Mouse (Mus musculus) hindbrain, embryonic 14.5 days (tissue): ENCODE measurements around the gene Exoc5. TPM values are rescaled to one million over a fixed set of nuclear protein-coding genes. Genes with fewer than 3 reads are reported as not detected.
"Not testable (repeated sequence)": the region's sequence is repeated elsewhere in the genome, so short reads cannot be mapped to it uniquely, and the experiment has no call there.

Source experiments
- ATAC-seq: fragments of 200-750 bp; cut with Nextera tagmentation; 2 replicates; pipeline ENCODE4 v1.8.0; 2017; ENCODE audit warnings: moderate number of reproducible peaks, mild to moderate bottlenecking, moderate TSS enrichment, moderate library complexity; ENCODE audit not compliant: low FRiP score
- DNase-seq: peaks from one replicate; pipeline ENCODE4 v3.0.0-alpha.2; 2015; ENCODE audit warnings: low spot score
- H3K27ac ChIP-seq: fragments of 300-500 bp; sonication (generic); 2 replicates; pipeline ENCODE4 v1.5.1; 2014; ENCODE audit warnings: mild to moderate bottlenecking, moderate library complexity
- H3K27me3 ChIP-seq: fragments of 300-500 bp; sonication (generic); 2 replicates; pipeline ENCODE4 v1.6.1; 2014; ENCODE audit warnings: mild to moderate bottlenecking, low read length, mixed read lengths; ENCODE audit not compliant: control insufficient read depth, insufficient read depth
- H3K36me3 ChIP-seq: fragments of 300-500 bp; sonication (generic); replicated peaks from 2 replicates; pipeline ENCODE4 v1.6.1; 2014; ENCODE audit not compliant: control insufficient read depth, insufficient read depth
- H3K4me1 ChIP-seq: fragments of 300-500 bp; sonication (generic); replicated peaks from 2 replicates; pipeline ENCODE4 v1.6.1; 2014; ENCODE audit warnings: antibody characterized with exemption, low read length, mixed read lengths; ENCODE audit not compliant: control insufficient read depth, insufficient read depth
- H3K4me2 ChIP-seq: fragments of 300-500 bp; sonication (generic); replicated peaks from 2 replicates; pipeline ENCODE4 v1.6.1; 2014; ENCODE audit warnings: mild to moderate bottlenecking, moderate library complexity
- H3K4me3 ChIP-seq: fragments of 300-500 bp; sonication (generic); replicated peaks from 2 replicates; pipeline ENCODE4 v1.5.1; 2014; ENCODE audit warnings: mild to moderate bottlenecking, low read length
- H3K9ac ChIP-seq: fragments of 300-500 bp; sonication (generic); 2 replicates; pipeline ENCODE4 v1.6.1; 2014
- H3K9me3 ChIP-seq: fragments of 300-500 bp; sonication (generic); 2 replicates; pipeline ENCODE4 v1.6.1; 2016; ENCODE audit warnings: low read length; ENCODE audit not compliant: control insufficient read depth
- WGBS: fragments of 180-500 bp; shearing (Covaris S2); extraction: QIAGEN DNeasy Blood & Tissue Kit; methylation state at CpG from one replicate; pipeline ENCODE4 v1.1.7; 2014; 5-methylcytosine and 5-hydroxymethylcytosine counted together
- polyA plus RNA-seq: library from polyadenylated mRNA; unstranded; fragments of >200 nt; fragmentation: Nextera tagmentation; extraction: Ambion mirVana; gene quantifications from 2 replicates; pipeline ENCODE4 v1.2.1, GENCODE M21; 2014

Gene Exoc5
- 82.0 and 94.5 TPM in 2 replicates for polyA plus RNA-seq

DNA sequence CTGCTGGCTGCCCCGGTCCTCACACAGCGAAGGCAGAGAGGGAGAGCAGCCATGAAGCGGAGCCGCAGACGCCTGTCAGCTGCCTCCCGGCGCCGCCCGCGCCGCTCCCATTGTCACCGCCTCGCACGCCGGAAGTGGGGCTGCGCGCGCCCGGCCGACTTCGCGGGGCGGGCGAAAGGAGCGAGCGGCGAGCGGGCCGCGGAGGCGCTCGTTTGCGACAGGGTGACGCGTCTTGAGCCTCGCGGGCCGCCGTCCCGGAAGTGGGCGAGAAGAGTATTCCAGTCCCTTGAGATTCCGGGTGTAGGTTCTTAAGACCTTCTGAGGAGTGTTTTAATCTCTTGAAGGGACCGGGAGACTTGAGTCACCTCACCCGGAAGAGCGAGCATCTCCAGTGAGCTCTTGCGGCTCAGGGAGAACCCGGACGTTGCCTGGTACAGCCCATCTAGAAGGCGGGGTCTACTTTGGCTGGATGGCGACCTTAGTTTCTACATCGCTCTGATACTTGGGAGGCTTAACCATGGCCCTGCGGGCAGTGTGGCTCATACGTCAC is at the start of gene Exoc5:
Exoc5 (minus strand) TSS at position 380 of the 550 bp plus-strand sequence.
- Histone ChIP-seq H3K9ac (peak within 1 kb of the TSS; percentile 99), H3K27ac (peak within 1 kb of the TSS; percentile 98), H3K4me1 (peaks cover 24% of the 10 kb centered on the region), H3K36me3 (no peaks in the 10 kb centered on the region), H3K4me2 (peak within 1 kb of the TSS; percentile 72), H3K4me3 (peak within 1 kb of the TSS; percentile 97), H3K27me3 (no peaks in the 10 kb centered on the region), H3K9me3 (no peaks in the 10 kb centered on the region)
- DNase-seq (peak; percentile 97), ATAC-seq (peak; percentile 96)
- WGBS = under 1% methylated on average over 53 of the region's 53 CpGs

DNA sequence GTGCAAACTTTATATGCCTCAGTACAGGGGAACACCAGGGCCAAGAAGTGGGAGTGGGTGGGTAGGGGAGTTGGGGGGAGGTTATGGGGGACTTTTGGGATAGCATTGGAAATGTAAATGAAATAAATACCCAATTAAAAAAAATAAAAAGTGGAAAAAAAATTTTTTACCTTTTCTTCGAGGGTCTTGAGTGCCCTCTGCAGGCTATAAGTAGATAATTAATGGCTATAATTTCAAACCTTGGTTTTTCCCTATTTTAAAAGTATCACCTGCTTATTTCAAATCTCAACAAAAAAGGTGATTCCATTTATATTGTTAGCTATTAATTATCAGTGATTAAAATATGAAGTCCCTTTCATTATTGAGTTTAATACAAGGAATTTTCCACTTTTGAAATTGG is 25.3 kb upstream of the Exoc5 start:
- not testable (repeated sequence) for H3K27ac ChIP-seq, H3K9ac ChIP-seq

DNA sequence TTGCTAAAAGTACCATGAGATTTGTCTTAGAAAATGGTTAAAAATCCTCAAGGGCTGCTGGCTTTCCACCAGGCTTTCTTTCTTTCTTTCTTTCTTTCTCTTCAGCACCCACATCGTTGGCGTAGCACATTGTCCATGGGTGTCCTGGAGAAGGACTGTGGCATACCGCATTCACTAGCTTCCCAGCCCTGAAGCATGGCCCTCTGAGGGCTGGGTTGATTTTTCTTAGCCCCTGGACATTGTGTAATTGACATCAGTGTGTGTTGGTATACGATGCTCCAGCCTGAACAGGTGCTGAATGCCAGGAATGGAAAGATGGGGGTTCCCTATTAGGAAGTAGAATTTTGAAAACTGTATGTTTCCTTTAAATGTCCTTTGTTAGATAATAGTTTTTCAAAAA is 24.8 kb upstream of the Exoc5 start:
- Histone ChIP-seq H3K9me3 (no peaks in the 10 kb centered on the region), H3K36me3 (peaks cover 14% of the 10 kb centered on the region), H3K4me3 (no peak overlapping the region), H3K9ac (no peak overlapping the region), H3K27me3 (no peaks in the 10 kb centered on the region), H3K4me1 (no peaks in the 10 kb centered on the region), H3K4me2 (no peak overlapping the region), H3K27ac (no peak overlapping the region)
- DNase-seq = no peak
- no peak for ATAC-seq
- WGBS = 85% methylated on average over 4 of the region's 4 CpGs

More for the DNA sequence above, 25.3 kb upstream of the Exoc5 start:
- H3K27me3 ChIP-seq, H3K9me3 ChIP-seq, H3K4me3 ChIP-seq, H3K4me2 ChIP-seq, ATAC-seq, H3K4me1 ChIP-seq, H3K36me3 ChIP-seq, DNase-seq: not testable (repeated sequence)
- 59% methylated on average over 1 of the region's 1 CpGs for WGBS

DNA sequence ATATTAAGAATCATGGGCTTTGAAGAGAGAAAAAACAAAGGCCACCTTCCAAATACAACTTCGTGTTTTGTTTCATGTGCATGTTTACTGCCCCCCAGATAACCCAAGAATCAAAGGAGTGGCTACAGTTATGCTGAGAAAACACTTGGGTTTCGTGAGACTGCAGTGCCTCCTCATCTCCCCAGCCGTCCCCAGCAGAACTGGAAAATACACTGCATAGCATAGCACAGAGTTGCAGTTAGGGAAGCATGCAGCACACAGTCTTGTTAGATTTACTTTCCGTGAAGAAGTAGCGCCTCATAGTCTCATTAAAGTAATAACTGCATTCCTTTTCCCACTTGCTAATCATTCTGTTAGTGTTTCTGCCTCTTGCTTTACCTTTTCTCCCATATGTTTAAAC is 23.6 kb upstream of the Exoc5 start:
- 52% methylated on average over 5 of the region's 5 CpGs for WGBS
- H3K36me3 ChIP-seq = peaks cover 17% of the 10 kb centered on the region
- no peak overlapping the region for H3K4me2 ChIP-seq

DNA sequence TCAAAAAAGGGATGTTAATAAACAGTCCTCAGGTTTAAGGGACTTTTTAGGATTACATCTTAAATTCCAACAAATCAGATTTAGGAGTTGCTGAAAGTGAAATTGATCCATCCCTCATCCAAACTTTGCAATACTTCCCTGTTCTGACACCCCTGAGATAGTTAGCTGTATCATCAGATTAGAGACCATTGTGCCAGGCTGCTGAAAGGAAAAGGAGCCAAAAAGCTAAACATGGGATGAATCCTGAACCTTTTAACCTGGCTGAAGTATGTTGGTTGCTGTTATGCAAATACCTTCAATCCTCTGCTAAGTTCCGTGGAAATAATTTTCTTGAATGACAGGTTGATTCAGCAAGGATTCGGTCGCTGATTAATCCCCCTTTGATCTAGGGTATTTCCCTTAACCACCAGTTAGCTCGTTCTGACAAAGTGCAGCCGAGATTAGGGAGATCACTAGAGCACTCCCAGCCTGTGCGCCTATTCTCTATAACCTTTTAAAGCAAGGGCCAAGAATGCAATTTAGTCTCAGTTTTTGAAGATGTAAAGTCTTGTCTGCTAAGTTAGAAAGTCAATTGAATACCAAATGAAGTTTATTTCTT is 23.1 kb upstream of the Exoc5 start:
- H3K9ac ChIP-seq = no peak overlapping the region
- H3K9me3 ChIP-seq = no peaks in the 10 kb centered on the region
- no peak overlapping the region for H3K4me3 ChIP-seq
- no peak overlapping the region for H3K4me2 ChIP-seq
- ATAC-seq (no peak), DNase-seq (no peak)
- H3K27me3 ChIP-seq = no peaks in the 10 kb centered on the region
- peaks cover 18% of the 10 kb centered on the region for H3K36me3 ChIP-seq
- H3K4me1 ChIP-seq = no peaks in the 10 kb centered on the region
- 13% methylated on average over 6 of the region's 6 CpGs for WGBS
- H3K27ac ChIP-seq = no peak overlapping the region

More for the DNA sequence above, 23.6 kb upstream of the Exoc5 start:
- Histone ChIP-seq H3K4me1 (no peaks in the 10 kb centered on the region), H3K9me3 (no peaks in the 10 kb centered on the region), H3K27me3 (no peaks in the 10 kb centered on the region), H3K9ac (no peak overlapping the region), H3K27ac (no peak overlapping the region), H3K4me3 (no peak overlapping the region)
- no peak for ATAC-seq
- DNase-seq = no peak

DNA sequence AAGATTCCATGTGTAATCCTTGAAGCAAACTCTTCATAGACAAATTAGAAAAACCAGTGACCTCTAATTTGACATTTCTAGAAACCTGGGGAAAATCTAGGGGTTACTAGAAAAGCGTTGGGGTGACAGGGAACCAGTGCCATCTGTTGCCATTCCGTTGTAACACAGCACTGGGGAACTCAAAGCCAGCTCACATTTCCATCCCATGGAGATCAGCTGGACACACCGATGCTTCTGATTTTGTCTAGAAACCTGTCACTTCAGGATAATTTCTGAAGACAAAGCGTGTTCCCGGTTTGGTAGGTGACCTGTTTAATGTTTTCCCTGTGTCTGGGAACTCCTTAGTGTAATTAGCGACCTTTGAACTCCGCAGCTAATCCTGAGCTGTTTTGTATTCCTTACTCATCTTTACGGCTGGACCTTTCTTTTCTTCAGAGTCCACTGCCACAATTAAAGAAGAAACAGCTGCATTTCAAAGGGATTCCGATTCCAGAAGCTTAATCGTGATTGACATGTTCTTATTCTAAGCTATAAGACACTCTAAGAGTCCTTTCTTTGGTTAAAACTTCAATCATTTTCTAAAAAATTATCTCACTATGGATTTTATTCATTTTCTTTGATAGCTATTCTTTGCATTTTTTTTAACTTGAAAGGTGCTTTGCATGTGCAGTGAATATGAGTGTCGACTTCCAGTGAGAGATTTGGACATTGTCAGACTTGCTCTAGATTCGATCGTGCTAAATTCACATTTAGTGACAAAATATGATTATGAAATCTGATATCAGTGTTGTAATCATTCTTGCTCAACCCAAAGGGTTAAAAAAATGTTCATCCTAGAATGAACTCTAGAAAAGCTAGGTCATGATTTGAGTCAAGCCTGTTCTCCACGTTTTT is 21.9 kb upstream of the Exoc5 start:
- no peaks in the 10 kb centered on the region for H3K27me3 ChIP-seq
- H3K4me1 ChIP-seq = no peaks in the 10 kb centered on the region
- no peak overlapping the region for H3K4me2 ChIP-seq
- ATAC-seq (no peak), DNase-seq (no peak)
- H3K27ac ChIP-seq = no peak overlapping the region
- peaks cover 29% of the 10 kb centered on the region for H3K36me3 ChIP-seq
- 48% methylated on average over 14 of the region's 14 CpGs for WGBS
- no peak overlapping the region for H3K4me3 ChIP-seq
- no peak overlapping the region for H3K9ac ChIP-seq
- no peaks in the 10 kb centered on the region for H3K9me3 ChIP-seq

DNA sequence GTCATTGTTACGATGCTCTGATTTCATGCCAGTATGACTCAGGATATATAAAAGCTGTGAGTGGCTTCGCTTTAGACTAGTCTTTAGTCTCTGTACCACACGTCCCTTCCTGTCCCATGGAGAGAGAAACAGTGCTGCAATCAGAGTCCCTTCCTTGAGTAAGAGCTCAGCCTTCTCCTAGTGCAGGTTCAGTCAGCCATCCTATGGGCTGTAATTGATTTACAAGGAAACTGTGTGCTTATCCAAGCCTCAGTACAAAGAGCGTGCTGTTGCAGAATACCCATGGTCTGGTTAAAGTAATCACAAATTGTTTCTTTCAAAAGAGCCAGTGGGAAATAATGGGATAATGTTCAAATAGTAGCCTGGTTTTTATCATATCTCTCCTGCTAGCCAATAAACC is 20.1 kb upstream of the Exoc5 start:
- no peak overlapping the region for H3K27ac ChIP-seq
- H3K4me1 ChIP-seq = no peaks in the 10 kb centered on the region
- peaks cover 45% of the 10 kb centered on the region for H3K36me3 ChIP-seq
- H3K4me2 ChIP-seq = no peak overlapping the region
- no peak overlapping the region for H3K9ac ChIP-seq
- no peak for ATAC-seq
- no peaks in the 10 kb centered on the region for H3K27me3 ChIP-seq
- WGBS = 85% methylated on average over 4 of the region's 4 CpGs
- no peak overlapping the region for H3K4me3 ChIP-seq
- no peak for DNase-seq
- H3K9me3 ChIP-seq = no peaks in the 10 kb centered on the region

DNA sequence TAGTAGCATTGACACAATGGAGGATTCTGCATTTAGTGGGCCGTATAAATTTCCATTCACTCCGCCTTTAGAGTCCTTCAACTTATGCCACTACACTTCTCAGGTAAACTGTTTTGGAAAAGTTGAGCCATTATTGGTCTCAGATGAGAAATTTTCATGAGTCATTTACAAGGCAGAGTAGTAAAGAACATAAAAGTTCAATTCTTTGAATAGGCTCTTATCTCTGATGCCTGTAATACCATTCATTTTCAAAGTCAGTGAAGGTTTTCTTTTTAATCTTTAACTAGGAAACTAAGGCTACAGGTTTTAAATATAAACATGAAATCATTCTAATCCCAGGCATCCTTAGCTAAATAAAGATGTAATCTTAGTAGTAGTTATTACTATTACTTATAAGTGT is 12.4 kb upstream of the Exoc5 start:
- Histone ChIP-seq H3K4me1 (no peaks in the 10 kb centered on the region), H3K36me3 (peaks cover 61% of the 10 kb centered on the region), H3K9ac (no peak overlapping the region), H3K4me3 (no peak overlapping the region), H3K27me3 (no peaks in the 10 kb centered on the region), H3K4me2 (no peak overlapping the region), H3K9me3 (no peaks in the 10 kb centered on the region), H3K27ac (no peak overlapping the region)
- ATAC-seq = no peak
- WGBS = 96% methylated on average over 2 of the region's 2 CpGs
- DNase-seq = no peak

DNA sequence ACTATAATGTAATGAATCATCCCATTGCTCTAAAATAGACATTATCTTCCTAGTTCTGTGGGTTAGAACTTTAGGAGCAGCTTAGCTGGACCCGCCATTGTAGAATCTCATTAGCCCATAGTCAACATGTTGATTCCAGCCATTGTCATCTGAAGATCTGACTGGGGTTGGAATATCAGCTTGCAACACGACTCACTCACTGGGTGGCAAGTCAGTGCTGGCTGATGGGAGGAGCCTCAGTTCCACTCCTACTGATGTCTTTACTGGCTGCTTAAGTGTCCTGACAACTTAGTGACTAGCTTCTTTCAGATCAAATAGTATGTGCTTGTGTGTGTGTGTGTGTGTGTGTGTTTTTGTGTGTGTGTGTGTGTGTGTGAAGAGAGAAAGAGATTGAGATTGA is 7.9 kb upstream of the Exoc5 start:
- no peaks in the 10 kb centered on the region for H3K9me3 ChIP-seq
- no peak overlapping the region for H3K4me2 ChIP-seq
- ATAC-seq (no peak), DNase-seq (no peak)
- no peak overlapping the region for H3K27ac ChIP-seq
- no peaks in the 10 kb centered on the region for H3K27me3 ChIP-seq
- WGBS = 76% methylated on average over 2 of the region's 2 CpGs
- H3K4me1 ChIP-seq = no peaks in the 10 kb centered on the region
- no peak overlapping the region for H3K9ac ChIP-seq
- H3K36me3 ChIP-seq = peaks cover 33% of the 10 kb centered on the region
- H3K4me3 ChIP-seq = no peak overlapping the region
